ENCODE assay signal across 13 mouse cellular contexts in genomic region chr15:80645006-80645797, GRCm38 (mm10).
"Had no signal": no experiment of that assay in that cellular context is flagged by ENCODE, and none has a peak within 500 bp of the region (broad histone marks: within the 10 kb centered on the region; RNA-seq: fewer than 3 reads in every experiment).

No protein-coding gene starts in this region.

- H3K27ac ChIP-seq: kidney, postnatal 0 days; limb, embryonic 10.5 days; liver, embryonic 14.5 days; midbrain, embryonic 15.5 days; neural tube, embryonic 12.5 days had no signal

- H3K36me3 ChIP-seq: limb, embryonic 10.5 days; midbrain, embryonic 15.5 days; neural tube, embryonic 12.5 days had no signal

- ATAC-seq: lung, postnatal 0 days; midbrain, embryonic 15.5 days had no signal

- H3K27me3 ChIP-seq: midbrain, embryonic 15.5 days; neural tube, embryonic 12.5 days had no signal

- H3K9ac ChIP-seq: liver, embryonic 14.5 days; midbrain, embryonic 15.5 days; neural tube, embryonic 12.5 days had no signal

- H3K4me1 ChIP-seq: midbrain, embryonic 15.5 days; neural tube, embryonic 12.5 days had no signal

- DNase-seq: kidney, adult 11 months; kidney, adult 9 months; kidney, postnatal 36 days; lung, adult 2 months; lung, postnatal 36 days; thymus, adult 18-20 months; thymus, postnatal 14 days had no signal

- H3K4me2 ChIP-seq: midbrain, embryonic 15.5 days; neural tube, embryonic 12.5 days had no signal

- H3K9me3 ChIP-seq: limb, embryonic 10.5 days; midbrain, embryonic 15.5 days; neural tube, embryonic 12.5 days had no signal

- H3K4me3 ChIP-seq: limb, embryonic 10.5 days; midbrain, embryonic 15.5 days; neural tube, embryonic 12.5 days had no signal
